Mouse (Mus musculus): ENCODE measurements at regions not wholly inside any gene's neighbourhood (a gene's known extent, or its start where the extent isn't known, plus 50 kb on each side); places are given as distances from the start of the nearest gene placed in this dataset.

GRCm38 (mm10) chr11:21010867-21011266 lies 80.2 kb upstream of the Peli1 start:
- no peak for TF ChIP-seq CTCF (IDR thresholded peaks at IDR 0.05; ENCODE audit: control insufficient read depth, insufficient read depth, insufficient replicate concordance, low read depth, low read length)
- TF ChIP-seq POLR2A (IDR thresholded peaks at IDR 0.05; ENCODE audit: control insufficient read depth, low read depth, low read length): no peak

Measured in testis, adult 2 months (tissue).